Mouse (Mus musculus) embryonic facial prominence, embryonic 10.5 days (tissue): ENCODE data around the gene Nmt1. TPM values are rescaled to one million over a fixed set of nuclear protein-coding genes. Genes with fewer than 3 reads are reported as not detected.

ENCODE experiments used
- DNase-seq: peaks from one replicate; pipeline ENCODE4 v3.0.0-alpha.2; 2017; ENCODE audit warnings: low spot score
- H3K27ac ChIP-seq: fragments of 300-500 bp; sonication (generic); replicated peaks from 2 replicates; pipeline ENCODE4 v1.5.1; 2016; ENCODE audit warnings: mild to moderate bottlenecking
- H3K27me3 ChIP-seq: fragments of 300-500 bp; sonication (generic); replicated peaks from 2 replicates; pipeline ENCODE4 v1.6.1; 2016; ENCODE audit warnings: low read depth, mild to moderate bottlenecking; ENCODE audit not compliant: poor library complexity, severe bottlenecking
- H3K36me3 ChIP-seq: fragments of 300-500 bp; sonication (generic); replicated peaks from 2 replicates; pipeline ENCODE4 v1.6.1; 2016; ENCODE audit warnings: mild to moderate bottlenecking, moderate library complexity
- H3K4me1 ChIP-seq: fragments of 300-500 bp; sonication (generic); 2 replicates; pipeline ENCODE4 v1.6.1; 2016
- H3K4me3 ChIP-seq: fragments of 300-500 bp; sonication (generic); 2 replicates; pipeline ENCODE4 v1.5.1; 2016; ENCODE audit warnings: mild to moderate bottlenecking, moderate library complexity
- H3K9me3 ChIP-seq: fragments of 300-500 bp; sonication (generic); 2 replicates; pipeline ENCODE4 v1.6.1; 2016; ENCODE audit warnings: mild to moderate bottlenecking
- WGBS: fragments of 180-500 bp; shearing (Covaris S2); methylation state at CpG from one replicate; pipeline ENCODE4 v1.1.7; 2016; 5-methylcytosine and 5-hydroxymethylcytosine counted together
- microRNA-seq: library from miRNA; unstranded; fragments of <30 nt; microRNA quantifications from one replicate; pipeline ENCODE4, GENCODE M21; 2017
- polyA plus RNA-seq: library from polyadenylated mRNA; unstranded; fragments of >200 nt; fragmentation: Nextera tagmentation; extraction: Ambion mirVana; gene quantifications from 2 replicates; pipeline ENCODE4 v1.2.1, GENCODE M21; 2016

Nmt1 gene
- polyA plus RNA-seq, 1 experiment from 2014 or later = 63.2 TPM

DNA sequence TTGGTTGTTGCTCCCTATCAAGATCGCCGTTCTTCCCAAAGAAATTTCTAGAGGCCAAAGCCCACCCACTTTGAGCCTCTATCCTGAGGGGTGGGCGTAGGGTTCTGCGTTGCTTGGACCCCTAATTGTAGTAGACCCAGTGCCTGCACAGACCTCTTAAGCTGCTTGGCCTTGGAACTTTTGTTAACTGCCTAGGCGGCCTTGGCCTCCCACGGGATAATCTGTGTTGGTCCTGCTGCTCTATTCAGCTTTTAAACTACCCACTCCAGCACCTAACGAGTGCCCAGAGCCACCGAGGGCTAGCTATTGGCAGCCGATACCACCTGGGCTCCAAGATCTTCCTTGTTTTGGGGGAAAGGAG, 84.5 kb downstream of the Nmt1 start:
- Histone ChIP-seq H3K4me3 (peak overlapping the region; percentile 57), H3K27me3 (peaks cover 40% of the 10 kb centered on the region), H3K9me3 (no peaks in the 10 kb centered on the region), H3K4me1 (peaks cover 43% of the 10 kb centered on the region), H3K36me3 (no peaks in the 10 kb centered on the region), H3K27ac (peak overlapping the region; percentile 82)
- 9% methylated on average over 9 of the region's 9 CpGs for WGBS
- DNase-seq = no peak

DNA sequence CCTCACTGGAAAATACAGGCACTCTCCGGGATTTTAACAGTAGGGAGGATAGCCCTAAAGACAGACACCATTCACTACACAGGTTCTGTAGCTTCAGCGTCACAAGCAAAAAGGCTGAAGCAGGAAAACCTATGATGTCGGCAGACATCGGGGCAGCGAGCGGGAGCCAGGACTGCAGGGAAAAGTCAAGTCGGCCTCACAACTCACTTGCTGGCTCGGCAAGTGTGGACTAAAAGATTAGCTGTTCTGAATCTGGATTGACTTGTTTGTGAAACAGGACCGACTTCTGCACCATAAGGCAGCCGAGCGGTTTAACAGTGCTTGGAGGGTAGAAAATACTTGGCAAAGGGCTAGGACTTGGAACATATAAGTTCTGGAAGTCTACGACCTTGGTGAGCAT, 85.0 kb downstream of the Nmt1 start:
- DNase-seq = no peak
- Histone ChIP-seq H3K9me3 (no peaks in the 10 kb centered on the region), H3K4me1 (peaks cover 48% of the 10 kb centered on the region), H3K4me3 (peak overlapping the region; percentile 57; the same call in 1 of the 2 replicates), H3K27ac (0 out of 2 replicates have a peak overlapping the region, but pooled peaks have one; percentile 82), H3K27me3 (peaks cover 40% of the 10 kb centered on the region), H3K36me3 (no peaks in the 10 kb centered on the region)
- 30% methylated on average over 12 of the region's 12 CpGs for WGBS

DNA sequence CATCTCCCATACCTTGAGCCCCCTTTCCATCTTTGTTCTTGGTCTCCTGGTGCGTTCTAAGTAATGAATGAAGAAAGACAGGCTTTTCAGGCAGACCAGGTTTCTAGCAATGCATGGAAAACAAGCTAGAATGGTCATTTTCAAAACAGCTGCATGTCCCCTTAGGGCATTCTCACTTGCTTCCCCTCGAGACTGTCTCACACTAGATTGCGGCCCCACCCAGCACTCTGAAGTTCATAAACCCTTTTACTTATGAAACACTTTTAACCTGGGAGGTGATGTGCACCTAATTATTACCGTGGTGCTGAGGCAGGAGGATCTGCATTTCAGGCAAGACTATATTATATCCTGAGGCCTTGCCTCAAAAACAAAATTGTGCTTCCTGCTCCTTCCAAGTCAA, 85.8 kb downstream of the Nmt1 start:
- no peak overlapping the region for H3K4me3 ChIP-seq
- WGBS = 66% methylated on average over 4 of the region's 4 CpGs

DNA sequence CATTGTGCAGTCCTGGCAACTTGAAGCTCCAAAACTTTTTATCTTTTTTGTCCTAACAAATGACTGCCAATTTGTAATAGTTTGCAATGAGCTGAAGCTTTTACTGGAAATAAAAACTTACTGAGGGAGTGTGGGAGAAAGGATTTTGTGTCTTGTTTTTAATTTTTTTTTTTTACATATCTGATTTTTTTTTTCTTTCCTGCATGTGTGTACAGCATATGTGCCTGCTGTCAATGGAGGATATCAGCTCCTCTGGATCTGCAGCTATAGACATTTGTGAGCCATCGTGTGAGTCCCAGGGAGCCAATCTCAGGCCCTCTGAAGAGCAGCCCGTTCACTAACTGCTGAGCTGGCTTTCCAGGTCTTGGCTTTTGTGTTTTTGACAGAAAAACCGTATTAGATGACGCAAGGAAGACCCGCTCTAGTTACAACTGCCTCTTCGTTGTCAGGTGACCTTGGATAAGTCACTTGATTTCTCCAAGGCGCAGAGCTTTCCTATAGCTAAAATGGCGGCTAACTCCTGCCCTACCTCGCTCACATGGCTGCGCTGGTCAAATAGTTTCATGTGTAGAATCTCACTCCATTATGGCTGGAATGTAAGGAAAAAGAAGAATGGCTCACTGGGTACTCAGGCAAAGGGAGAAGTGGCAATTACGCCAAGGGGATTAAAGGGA, 86.4 kb downstream of the Nmt1 start:
- Histone ChIP-seq H3K4me3 (peak overlapping the region; percentile 76), H3K27ac (peak overlapping the region; percentile 96), H3K36me3 (no peaks in the 10 kb centered on the region), H3K9me3 (no peaks in the 10 kb centered on the region), H3K4me1 (peaks cover 58% of the 10 kb centered on the region), H3K27me3 (peaks cover 44% of the 10 kb centered on the region)
- no peak for DNase-seq
- WGBS = 84% methylated on average over 11 of the region's 11 CpGs

More for the DNA sequence above, 85.8 kb downstream of the Nmt1 start:
- Histone ChIP-seq H3K4me1 (peaks cover 56% of the 10 kb centered on the region), H3K27me3 (peaks cover 44% of the 10 kb centered on the region), H3K36me3 (no peaks in the 10 kb centered on the region), H3K9me3 (no peaks in the 10 kb centered on the region), H3K27ac (no peak overlapping the region)
- DNase-seq = no peak

DNA sequence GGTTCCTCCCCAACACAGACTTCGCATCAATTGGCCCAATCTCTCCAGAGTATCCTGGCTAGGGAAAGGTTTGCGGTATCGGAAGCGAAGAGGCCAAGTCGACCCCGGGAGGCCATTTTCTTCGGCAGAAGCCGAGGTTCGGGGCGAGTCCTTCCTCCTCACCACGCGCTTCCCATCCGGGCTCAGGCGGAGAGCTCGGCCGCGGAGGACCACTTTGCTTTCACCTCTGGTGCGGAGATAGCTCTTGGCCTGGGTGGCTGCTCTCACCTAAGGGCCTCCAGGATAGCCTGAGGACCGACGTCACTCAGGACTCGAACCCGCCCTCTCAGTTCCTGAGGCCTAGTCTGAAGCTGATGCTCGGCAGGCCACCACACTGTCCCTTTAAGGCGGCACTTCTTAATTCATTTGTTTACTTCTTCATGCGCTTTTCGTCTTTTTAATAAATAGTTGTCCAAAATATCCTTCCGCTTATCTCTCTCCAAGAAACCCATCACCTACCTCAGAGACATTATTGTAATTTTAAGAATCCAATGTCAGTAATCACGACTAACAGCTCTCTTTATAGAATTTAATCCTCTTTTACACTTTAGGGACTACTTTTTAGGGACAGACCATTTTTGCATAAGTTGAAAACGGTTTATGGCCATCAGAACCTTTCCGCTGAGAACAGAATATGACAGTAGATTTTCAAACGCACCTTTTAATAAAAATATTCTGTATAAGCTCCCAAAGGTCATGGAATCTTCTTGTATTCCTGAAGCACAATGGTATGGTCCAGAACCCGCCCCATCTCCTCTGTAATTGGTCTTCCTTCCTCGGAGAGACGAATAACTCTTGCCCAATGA, 87.4 kb downstream of the Nmt1 start:
- peak overlapping the region; percentile 76 for H3K4me3 ChIP-seq
- DNase-seq = peak; percentile 85
- peaks cover 58% of the 10 kb centered on the region for H3K4me1 ChIP-seq
- no peaks in the 10 kb centered on the region for H3K36me3 ChIP-seq
- under 1% methylated on average over 34 of the region's 34 CpGs for WGBS
- H3K27ac ChIP-seq = peak overlapping the region; percentile 96
- peaks cover 40% of the 10 kb centered on the region for H3K27me3 ChIP-seq
- H3K9me3 ChIP-seq = no peaks in the 10 kb centered on the region

DNA sequence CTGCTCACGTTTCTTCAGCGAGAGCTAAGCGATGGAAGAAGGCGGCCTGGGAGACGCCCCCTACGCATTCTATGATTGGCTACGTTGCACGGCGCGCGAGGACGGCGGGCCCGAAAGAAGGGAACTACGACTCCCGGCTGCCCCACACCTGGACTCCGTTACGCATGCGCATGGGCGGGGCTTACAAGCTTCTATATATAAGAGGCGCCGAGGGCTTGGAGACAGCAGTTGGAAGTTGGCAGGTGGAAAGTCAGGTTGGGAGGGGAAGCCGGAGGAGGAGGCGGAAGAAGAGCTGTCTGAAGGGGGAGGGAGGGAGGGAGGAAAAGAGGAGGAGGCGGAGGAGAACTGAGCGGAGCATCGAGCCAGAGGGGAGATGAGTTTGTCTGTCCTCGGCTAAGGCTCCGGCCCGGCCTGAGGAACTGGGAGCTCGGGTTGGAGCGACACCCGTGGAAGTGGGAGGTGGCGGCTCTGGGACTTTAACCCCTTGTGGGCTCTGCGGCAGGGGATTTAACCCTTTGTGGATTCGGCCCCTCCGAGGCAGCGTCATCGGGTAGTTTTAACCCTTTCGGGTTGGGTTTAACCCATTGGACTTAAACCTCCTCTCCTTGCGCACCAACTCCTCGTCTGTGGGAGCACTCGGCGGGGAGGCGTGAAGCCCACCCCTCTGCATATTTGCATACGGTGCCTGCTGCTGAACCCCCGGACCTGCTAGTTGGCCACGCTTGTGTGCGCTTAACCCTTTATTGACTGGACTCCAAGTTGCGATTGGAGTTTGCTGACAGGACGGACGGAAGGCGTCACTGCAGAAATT, 88.2 kb downstream of the Nmt1 start, which contains the start of gene Hexim1:
Gene Hexim1, plus strand, starts transcription at position 224 of the 811 bp plus-strand sequence.
- Histone ChIP-seq H3K4me3 (peak within 1 kb of the TSS; percentile 76), H3K27me3 (peaks cover 32% of the 10 kb centered on the region), H3K4me1 (peaks cover 56% of the 10 kb centered on the region), H3K27ac (peak within 1 kb of the TSS; percentile 96), H3K9me3 (no peaks in the 10 kb centered on the region), H3K36me3 (no peaks in the 10 kb centered on the region)
- DNase-seq = peak; percentile 100
- WGBS = under 1% methylated on average over 53 of the region's 53 CpGs

DNA sequence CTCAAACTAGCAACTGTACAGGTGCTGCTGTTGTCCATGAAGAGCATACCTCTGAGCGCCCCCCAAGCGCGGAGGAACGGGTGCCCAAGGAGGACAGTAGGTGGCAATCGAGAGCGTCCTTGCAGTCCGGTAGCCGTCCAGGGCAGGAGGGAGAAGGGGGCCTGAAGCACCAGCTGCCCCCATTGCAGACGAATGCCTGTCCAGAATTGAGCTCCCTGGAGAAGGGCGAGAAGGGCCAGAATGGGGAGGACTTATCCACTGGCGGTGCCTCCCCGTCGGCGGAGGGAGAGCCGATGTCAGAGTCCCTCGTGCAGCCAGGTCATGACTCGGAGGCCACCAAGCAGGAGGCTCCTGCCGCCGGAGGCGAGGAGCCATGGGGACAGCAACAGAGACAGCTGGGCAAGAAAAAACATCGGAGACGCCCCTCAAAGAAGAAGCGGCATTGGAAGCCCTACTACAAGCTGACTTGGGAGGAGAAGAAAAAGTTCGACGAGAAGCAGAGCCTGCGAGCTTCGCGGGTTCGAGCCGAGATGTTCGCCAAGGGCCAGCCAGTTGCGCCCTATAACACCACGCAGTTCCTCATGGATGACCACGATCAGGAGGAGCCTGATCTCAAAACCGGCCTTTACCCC, 89.1 kb downstream of the Nmt1 start:
- peaks cover 24% of the 10 kb centered on the region for H3K27me3 ChIP-seq
- H3K4me3 ChIP-seq = peak overlapping the region; percentile 76
- WGBS = under 1% methylated on average over 35 of the region's 35 CpGs
- no peaks in the 10 kb centered on the region for H3K36me3 ChIP-seq
- H3K9me3 ChIP-seq = no peaks in the 10 kb centered on the region
- peak; percentile 81 for DNase-seq
- peaks cover 48% of the 10 kb centered on the region for H3K4me1 ChIP-seq
- peak overlapping the region; percentile 96 for H3K27ac ChIP-seq

DNA sequence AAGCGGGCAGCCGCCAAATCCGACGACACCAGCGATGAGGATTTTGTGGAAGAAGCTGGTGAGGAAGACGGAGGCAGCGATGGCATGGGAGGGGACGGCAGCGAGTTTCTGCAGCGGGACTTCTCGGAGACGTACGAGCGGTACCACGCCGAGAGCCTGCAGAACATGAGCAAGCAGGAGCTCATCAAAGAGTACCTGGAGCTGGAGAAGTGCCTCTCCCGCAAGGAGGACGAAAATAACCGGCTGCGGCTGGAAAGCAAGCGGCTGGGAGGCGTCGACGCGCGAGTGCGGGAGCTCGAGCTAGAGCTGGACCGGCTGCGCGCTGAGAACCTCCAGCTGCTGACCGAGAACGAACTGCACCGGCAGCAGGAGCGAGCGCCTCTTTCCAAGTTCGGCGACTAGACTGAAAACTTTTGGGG, 89.6 kb downstream of the Nmt1 start:
- peaks cover 42% of the 10 kb centered on the region for H3K4me1 ChIP-seq
- H3K27me3 ChIP-seq = peaks cover 18% of the 10 kb centered on the region
- no peaks in the 10 kb centered on the region for H3K36me3 ChIP-seq
- DNase-seq = peak; percentile 64
- H3K27ac ChIP-seq = peak overlapping the region; percentile 96
- peak overlapping the region; percentile 76 for H3K4me3 ChIP-seq
- H3K9me3 ChIP-seq = no peaks in the 10 kb centered on the region
- under 1% methylated on average over 38 of the region's 38 CpGs for WGBS

Small RNA genes within 50 kb of the gene (microRNA-seq; reads per million reads assigned to microRNA genes)
- gene Mir6931 = not detected

Other genes starting within 250 kb of the Nmt1 start
- gene Gjc1, start 208.5 kb upstream of the Nmt1 start, polyA plus RNA-seq = 80.7 and 89.6 TPM in 2 replicates
- not detected in 2 replicates for gene Higd1b, start 192.3 kb upstream of the Nmt1 start, polyA plus RNA-seq
- 347 and 348 TPM in 2 replicates for gene Eftud2, start 147.2 kb upstream of the Nmt1 start, polyA plus RNA-seq
- 1.4 and 1.8 TPM in 2 replicates for gene Ccdc103, start 147.0 kb upstream of the Nmt1 start, polyA plus RNA-seq
- not detected in 2 replicates for gene Fam187a, start 143.0 kb upstream of the Nmt1 start, polyA plus RNA-seq
- 0.14 and 0.16 TPM in 2 replicates for gene Gfap, start 127.3 kb upstream of the Nmt1 start, polyA plus RNA-seq
- 12.1 and 13.0 TPM in 2 replicates for gene Kif18b, start 103.1 kb upstream of the Nmt1 start, polyA plus RNA-seq
- gene C1ql1, start 81.5 kb upstream of the Nmt1 start, polyA plus RNA-seq = 1.5 and 2.7 TPM in 2 replicates
- 304 and 308 TPM in 2 replicates for gene Dcakd, start 143 bp downstream of the Nmt1 start, polyA plus RNA-seq
- 1.7 and 2.6 TPM in 2 replicates for gene Plcd3, start 73.5 kb downstream of the Nmt1 start, polyA plus RNA-seq
- 6.3 and 10.1 TPM in 2 replicates for gene Acbd4, start 73.5 kb downstream of the Nmt1 start, polyA plus RNA-seq
- 2.8 and 2.9 TPM in 2 replicates for gene Hexim1, start 88.0 kb downstream of the Nmt1 start, polyA plus RNA-seq
- 8.4 and 10.9 TPM in 2 replicates for gene Hexim2, start 104.2 kb downstream of the Nmt1 start, polyA plus RNA-seq
- 0.49 and 0.67 TPM in 2 replicates for gene Fmnl1, start 142.9 kb downstream of the Nmt1 start, polyA plus RNA-seq
- gene 1700023F06Rik, start 180.4 kb downstream of the Nmt1 start, polyA plus RNA-seq = 0.47 and 0.49 TPM in 2 replicates
- not detected in 2 replicates for gene Spata32, start 190.2 kb downstream of the Nmt1 start, polyA plus RNA-seq
- 3.1 and 3.2 TPM in 2 replicates for gene Map3k14, start 239.3 kb downstream of the Nmt1 start, polyA plus RNA-seq